Mouse (Mus musculus): ENCODE data around the gene Ascc3.

DNA sequence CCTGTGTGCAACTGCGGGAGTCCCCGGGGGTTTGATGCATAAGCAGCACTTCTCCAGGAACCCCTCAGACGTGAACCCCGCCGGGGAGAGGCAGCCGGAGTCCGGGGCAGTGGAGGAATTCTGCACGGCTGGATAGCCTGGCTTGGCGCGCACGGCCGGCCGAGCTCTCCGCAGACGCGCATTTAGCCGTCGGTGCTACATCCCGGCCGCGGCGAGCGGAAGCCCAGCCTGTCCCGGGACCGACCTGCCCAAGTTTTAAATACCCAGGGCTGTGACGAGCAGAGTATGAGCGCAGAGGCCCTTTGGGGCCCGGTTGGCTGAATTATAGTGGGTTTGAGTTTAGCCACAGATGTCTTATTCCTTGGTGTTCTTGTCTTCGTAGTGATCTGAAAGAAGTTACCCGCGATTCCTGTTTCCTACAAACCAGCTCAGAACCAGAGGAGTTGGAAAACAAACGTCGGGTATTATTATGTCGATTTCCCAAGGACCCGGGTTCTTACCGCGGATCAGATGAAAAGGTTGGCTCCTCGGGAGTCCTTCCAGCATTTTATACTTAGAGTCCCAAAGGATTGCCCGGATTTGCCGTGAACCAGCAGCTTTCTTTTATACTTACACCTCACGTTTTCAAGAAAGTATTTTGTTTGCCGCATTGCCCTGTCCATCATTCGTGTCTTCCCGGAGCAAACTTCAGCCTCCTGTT is 302.8 kb downstream of the Ascc3 start:
- TF ChIP-seq MAZ (IDR thresholded peaks at IDR 0.05; ENCODE audit: low read depth, low read length) = no peak
- TF ChIP-seq CTCF (conservative IDR thresholded peaks at IDR 0.05 in 1 of 2, IDR thresholded peaks at IDR 0.05 in 1 of 2; ENCODE audit: low read depth in 2 of 2, low read length in 2 of 2) = no peak
- TF ChIP-seq ZC3H11A (IDR thresholded peaks at IDR 0.05; ENCODE audit: low read depth, low read length) = no peak
- TF ChIP-seq MEF2A (IDR thresholded peaks at IDR 0.05; ENCODE audit: borderline replicate concordance, low read depth, low read length) = no peak
- TF ChIP-seq EP300 (IDR thresholded peaks at IDR 0.05; ENCODE audit: low read length) = no peak
- TF ChIP-seq RCOR1 (conservative IDR thresholded peaks at IDR 0.05; ENCODE audit: low read depth, low read length) = no peak
- no peak for TF ChIP-seq POLR2AphosphoS2 (IDR thresholded peaks at IDR 0.05; ENCODE audit: low read depth, low read length)
- TF ChIP-seq USF1 (IDR thresholded peaks at IDR 0.05; ENCODE audit: low read depth, low read length) = no peak
- no peak for TF ChIP-seq UBTF (IDR thresholded peaks at IDR 0.05; ENCODE audit: low read depth, low read length)
- no peak for TF ChIP-seq MYC (IDR thresholded peaks at IDR 0.05; ENCODE audit: low read depth, low read length)
- TF ChIP-seq ZNF384 (IDR thresholded peaks at IDR 0.05; ENCODE audit: low read depth, low read length) = no peak
- TF ChIP-seq POLR2A (IDR thresholded peaks at IDR 0.05; ENCODE audit: low read depth, low read length) = no peak

Data from CH12.LX (cell line).